Mouse (Mus musculus): ENCODE results near the gene B4gat1.

Gene B4gat1

GRCm38 (mm10) chr19:5060365-5061330 is 22.0 kb downstream of the B4gat1 start:
- peak; percentile 50 for DNase-seq

- DNase-seq = no peak
Observed at GRCm38 (mm10) chr19:5062041-5062440, 23.4 kb downstream of the B4gat1 start.

- no peak for DNase-seq
Observed at GRCm38 (mm10) chr19:5062446-5062845, 23.8 kb downstream of the B4gat1 start.

- DNase-seq = no peak
Observed at GRCm38 (mm10) chr19:5065104-5065503, 26.5 kb downstream of the B4gat1 start.

- no peak for DNase-seq
Observed at GRCm38 (mm10) chr19:5067040-5067799, 28.6 kb downstream of the B4gat1 start.

GRCm38 (mm10) chr19:5067867-5068569 is 29.4 kb downstream of the B4gat1 start, which contains the start of gene Cd248:
TSS of gene Cd248 (plus strand) at chr19:5068078.
- peak; percentile 92 for DNase-seq

- DNase-seq = peak; percentile 62
Observed at GRCm38 (mm10) chr19:5068570-5069234, 30.1 kb downstream of the B4gat1 start.

- no peak for DNase-seq
Observed at GRCm38 (mm10) chr19:5069486-5069885, 30.9 kb downstream of the B4gat1 start.

GRCm38 (mm10) chr19:5069978-5070377 is 31.4 kb downstream of the B4gat1 start:
- no peak for DNase-seq

GRCm38 (mm10) chr19:5071077-5071476 is 32.5 kb downstream of the B4gat1 start:
- DNase-seq = no peak

GRCm38 (mm10) chr19:5071545-5072369 is 33.1 kb downstream of the B4gat1 start:
- DNase-seq = peak; percentile 87

- DNase-seq = peak; percentile 57
Observed at GRCm38 (mm10) chr19:5072389-5073019, 33.9 kb downstream of the B4gat1 start.

- DNase-seq = peak; percentile 84
Observed at GRCm38 (mm10) chr19:5073028-5073427, 34.4 kb downstream of the B4gat1 start.

GRCm38 (mm10) chr19:5073518-5073917 is 34.9 kb downstream of the B4gat1 start:
- DNase-seq = no peak

- DNase-seq = no peak
Observed at GRCm38 (mm10) chr19:5079279-5079678, 40.7 kb downstream of the B4gat1 start.

GRCm38 (mm10) chr19:5082005-5082404 is 43.4 kb downstream of the B4gat1 start:
- no peak for DNase-seq

GRCm38 (mm10) chr19:5082596-5082995 is 44.0 kb downstream of the B4gat1 start:
- DNase-seq = no peak

GRCm38 (mm10) chr19:5083961-5084833 is 45.6 kb downstream of the B4gat1 start:
- no peak for DNase-seq

GRCm38 (mm10) chr19:5084834-5085144 is 46.2 kb downstream of the B4gat1 start:
- DNase-seq = no peak

All from kidney, postnatal 10 days (tissue).